Mouse (Mus musculus) layer of hippocampus, adult 8-10 months (tissue): ENCODE results near the gene Slc47a2. TPM values are rescaled to one million over a fixed set of nuclear protein-coding genes. Genes with fewer than 3 reads are reported as not detected.

Experiments
- DNase-seq, 2 experiments: peaks; one replicate each; pipeline ENCODE4 v3.0.0; 2022; ENCODE audit warnings: low spot score in 2 of 2
- total RNA-seq, 4 experiments: library from RNA; stranded (reverse); gene quantifications; 2 replicates each; pipeline ENCODE4 v1.2.4; 2022

The Slc47a2 gene
- total RNA-seq, 4 experiments from 2014 or later = 0.31 to 0.39 (median 0.32) TPM; not detected in 1

DNA sequence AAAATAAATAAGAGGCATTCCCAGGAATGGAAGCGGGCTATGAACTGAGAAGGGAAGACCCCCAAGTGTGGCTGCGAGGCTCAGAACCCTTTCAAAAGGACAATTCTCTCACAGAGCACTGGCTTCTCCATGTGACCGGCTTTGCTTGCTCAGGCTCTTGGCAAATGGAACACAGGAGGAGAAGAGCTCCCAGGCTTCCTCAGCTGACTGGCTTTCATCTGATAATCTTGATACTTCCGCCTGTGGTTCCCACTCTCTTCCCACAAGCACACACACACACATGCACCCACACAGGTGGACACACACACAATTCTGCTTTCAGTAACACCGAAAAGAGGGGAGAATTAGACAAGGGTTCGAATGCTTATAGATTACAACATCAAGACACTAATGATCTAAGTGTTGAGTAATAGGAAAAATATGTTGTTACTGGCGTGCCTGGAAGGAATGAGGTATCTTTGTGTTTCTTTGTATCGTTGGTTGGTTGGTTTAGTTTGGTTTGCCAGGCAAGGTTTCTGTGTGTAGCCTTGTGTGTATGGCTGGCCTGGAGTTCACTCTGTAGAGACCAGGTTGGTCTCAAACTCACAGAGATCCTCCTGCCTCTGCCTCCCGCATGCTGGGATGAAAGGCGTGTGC is 59.1 kb downstream of the Slc47a2 start:
- DNase-seq = no peak

DNA sequence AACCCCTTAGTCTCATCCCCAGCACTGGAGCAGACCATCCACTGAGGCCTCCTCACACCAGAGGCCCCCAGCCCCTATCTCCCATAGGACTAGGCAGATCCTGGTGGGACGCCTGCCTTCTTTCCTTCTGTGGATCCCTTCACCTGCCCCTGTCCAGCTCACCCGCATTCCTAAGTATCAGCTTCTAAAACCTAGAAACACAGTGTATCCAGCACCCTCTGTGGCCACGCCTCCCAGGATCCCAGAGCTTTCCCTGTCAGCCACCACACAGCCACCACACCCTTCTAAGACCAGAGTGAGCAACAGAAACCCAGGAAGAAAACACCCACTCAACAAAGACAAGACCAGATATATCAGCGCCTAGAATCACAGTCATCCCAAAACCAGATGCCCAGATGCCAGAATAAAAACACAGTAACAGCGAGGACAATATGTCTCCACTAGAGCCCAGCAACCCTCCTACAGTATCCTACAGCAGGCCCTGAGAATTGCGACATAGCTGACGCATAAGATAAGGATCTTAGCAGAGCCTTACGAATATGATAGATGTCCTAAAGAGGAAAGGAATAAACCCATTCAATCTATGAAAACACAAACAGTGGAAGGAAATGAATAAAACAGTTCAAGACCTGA is 64.1 kb downstream of the Slc47a2 start:
- DNase-seq = no peak

DNA sequence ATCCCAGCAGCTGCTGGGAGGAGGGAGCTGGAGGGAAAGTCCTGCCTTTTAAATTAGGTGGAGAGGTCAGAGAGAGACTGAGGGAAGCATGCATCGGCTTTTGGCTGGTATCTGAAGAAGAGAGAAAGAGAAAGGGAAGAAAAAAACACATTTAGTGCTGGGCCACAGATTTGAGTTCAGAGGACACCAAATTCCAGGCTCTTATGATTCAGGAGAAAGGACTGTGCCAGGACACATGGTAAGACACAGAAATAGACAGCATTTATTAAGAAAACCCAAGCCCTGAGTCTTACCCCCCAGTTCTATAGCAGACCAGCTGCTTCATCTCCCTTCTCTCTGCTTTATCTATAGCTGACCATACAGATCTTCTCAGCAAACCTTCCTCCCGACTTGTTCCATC is 64.7 kb downstream of the Slc47a2 start:
- no peak for DNase-seq

DNA sequence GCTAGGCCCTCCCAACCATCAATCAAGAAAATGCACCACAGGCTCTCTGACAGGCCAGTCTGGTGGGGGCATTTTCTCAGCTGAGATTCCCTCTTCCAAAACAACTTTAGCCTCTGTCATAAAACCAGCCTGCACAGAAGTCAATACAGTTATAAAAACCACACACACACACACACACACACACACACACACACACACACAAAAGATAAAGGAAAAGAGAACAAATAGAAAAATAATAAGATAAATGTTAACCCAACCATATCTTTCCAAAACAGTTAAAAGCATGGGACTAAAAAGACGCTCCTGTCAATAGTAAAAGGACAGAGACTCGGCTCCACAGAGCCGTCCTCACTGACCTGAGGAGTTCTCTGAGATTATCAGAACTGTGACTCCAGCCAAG is 66.2 kb downstream of the Slc47a2 start:
- DNase-seq = no peak

DNA sequence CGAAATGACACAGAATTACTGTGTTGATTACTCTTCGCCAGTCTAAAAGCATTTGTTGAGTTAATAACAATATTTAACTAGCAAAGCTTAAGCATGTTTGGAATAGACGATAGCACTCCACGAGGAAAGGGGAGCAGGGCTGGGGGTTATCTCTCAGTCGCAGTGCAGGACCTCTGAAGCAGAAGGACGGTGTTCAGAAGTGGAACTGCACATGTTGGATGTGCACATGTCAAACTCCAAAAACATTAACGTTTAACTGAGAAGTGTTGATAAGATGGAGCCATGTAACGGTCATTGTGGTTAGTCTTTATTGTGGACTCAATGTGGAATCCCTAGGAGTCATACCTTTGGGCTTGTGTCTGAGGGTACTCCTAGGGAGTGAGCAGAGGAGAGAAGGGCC is 67.6 kb downstream of the Slc47a2 start:
- no peak for DNase-seq

DNA sequence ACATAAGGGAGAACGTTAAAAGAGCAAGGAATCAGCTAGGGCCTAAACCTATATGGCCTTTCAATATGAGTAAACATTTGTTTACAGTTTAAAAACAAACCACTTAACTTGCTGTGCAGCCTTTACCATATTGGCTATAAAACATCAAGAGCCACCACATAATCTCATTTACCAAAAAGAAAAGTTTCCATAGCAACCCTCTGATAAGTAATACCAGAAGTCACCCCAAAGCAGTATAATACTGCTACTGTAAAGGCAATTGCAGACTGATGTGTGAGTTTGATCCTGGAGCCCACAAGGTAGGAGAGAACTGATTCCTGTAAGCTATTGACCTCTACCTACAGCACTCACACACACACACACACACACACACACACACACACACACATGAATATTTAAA is 68.2 kb downstream of the Slc47a2 start:
- DNase-seq = no peak

DNA sequence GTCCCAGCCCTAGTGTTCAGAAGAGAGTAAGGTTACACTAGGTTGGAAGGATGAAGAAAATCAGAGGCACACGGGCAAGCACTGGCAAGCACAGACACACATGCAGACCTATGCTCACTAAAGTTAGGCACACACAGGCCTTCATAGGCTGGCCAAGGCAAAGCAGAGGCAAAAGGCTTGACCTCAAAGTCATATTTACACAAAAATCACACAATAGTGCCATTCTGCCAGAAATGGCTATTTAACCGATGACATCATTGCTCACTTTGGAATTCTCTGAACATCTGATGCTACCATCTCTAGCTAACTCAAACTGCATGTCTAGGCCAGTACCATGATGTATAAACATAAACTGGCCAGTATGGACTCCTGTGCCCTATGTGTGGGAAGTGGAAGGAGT is 68.7 kb downstream of the Slc47a2 start:
- no peak for DNase-seq

DNA sequence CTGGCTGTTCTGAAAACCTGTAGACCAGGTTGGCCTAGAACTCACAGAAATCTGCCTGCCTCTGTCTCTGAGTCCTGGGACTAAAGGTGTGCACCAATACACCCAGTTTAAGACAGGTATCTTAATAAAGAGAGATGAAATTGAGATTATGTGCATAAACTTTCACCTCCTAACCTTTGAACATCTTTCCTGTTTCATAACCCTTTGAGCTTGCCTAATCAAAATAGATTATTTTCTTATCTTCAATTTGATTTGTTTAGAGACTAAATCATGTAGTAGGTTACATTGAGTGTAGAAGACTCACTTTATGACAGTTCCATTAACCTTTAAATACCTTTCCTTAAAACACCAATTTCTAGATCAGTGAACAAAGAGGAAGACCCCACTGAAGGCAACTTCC is 71.0 kb downstream of the Slc47a2 start:
- DNase-seq = no peak

DNA sequence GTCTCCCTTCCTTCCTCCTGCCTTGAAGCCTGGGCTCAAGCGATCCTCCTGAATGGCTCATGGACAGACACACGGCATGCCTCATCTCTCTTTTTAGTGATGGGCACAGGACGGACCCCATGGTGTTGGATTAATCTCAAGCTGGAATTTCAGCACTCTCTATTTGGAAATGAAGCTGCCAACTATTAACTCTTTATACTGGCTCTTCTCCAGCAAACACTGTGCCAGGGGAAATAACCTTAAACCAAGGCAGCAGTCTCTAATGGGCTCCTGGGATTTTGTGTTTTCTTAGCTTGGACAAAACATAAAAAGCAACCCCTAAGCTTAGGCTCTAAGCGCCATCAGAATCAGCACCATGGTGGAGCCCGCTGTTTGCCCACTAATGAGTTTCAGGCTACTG is 72.3 kb downstream of the Slc47a2 start:
- no peak for DNase-seq

DNA sequence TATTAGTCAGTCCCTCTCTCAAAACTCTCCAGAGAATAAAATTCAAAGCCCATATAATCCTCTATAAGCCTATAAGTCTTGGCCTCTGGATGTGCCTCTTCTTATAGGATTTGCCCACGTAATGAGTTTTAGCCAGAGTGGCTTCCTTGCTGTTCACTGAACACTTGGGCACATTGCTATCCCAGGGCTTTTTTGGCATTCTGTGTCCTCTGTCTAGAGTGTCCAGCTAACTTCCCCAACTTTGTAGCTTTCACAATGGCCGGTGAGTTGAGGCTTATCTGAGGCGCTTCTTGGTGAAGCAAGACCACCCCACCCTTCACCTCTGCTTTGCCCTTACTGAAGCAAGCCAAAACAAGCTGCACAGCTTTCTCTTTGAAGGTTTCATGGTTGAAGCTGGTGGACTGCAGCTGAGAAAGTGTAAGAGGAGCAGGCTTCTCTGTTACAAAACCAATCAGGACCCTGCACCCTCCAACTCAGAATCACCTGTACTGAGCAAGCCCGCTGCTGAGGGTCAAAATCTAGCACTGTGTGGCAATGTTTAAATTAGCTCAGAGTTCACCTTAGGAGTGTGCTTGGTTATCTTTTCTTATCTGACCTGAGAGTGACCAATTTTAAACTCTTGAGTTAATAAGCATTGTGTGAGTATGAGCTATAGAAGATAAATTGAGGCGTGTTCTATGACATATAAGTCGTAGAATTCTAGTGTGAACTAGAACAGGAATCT is 73.9 kb downstream of the Slc47a2 start:
- DNase-seq = no peak

DNA sequence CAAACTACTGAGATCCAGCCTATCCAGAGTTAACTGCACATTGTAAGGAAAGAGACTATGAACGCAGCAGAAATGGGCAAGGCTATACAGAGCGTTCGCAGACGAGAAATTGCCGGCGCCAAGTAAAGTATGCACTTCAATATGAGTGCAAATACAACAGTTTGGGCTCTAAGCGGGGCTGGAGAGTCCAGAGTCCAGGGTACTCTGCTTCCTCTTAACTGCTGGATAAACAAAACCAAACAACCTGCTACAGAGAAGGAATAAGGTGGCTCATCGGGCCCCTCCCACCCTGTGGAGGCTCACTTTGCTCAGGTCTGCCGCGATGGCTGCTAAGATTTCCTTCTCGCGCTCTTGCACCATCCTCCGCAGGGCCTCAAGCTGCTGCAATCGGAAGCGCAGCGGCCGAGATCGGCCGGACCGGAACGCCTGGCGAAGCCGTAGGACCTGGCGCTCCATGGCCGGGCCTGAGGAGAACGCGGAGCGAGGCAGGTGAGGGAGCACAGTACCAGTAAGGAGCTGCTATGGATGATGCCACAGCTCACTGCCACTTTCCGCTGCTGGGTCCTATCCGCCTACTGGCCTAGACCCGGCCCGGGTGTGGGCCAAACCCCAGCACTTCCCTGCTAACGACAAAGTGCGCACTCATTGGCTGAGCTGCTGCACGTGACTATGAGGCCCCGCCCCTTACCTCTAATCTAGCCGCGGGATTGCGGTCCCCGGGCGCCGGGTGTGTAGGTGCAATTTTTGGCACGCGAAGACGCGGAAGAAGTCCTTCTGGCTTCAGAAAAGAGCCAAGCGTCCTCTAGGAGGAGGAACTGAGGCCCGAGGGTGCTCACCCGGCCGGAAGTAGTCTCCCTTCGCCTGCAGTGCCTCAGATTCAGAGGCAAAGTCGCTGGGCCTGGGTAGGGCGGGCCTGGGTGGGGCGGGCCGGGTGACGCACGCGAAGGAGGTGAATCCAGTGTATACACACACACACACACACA is 75.8 kb downstream of the Slc47a2 start, which contains the start of gene Aldh3a2:
Gene Aldh3a2 (minus strand): TSS at position 914 of the 983 bp plus-strand sequence.
- DNase-seq = peak; percentile 88 to 91

DNA sequence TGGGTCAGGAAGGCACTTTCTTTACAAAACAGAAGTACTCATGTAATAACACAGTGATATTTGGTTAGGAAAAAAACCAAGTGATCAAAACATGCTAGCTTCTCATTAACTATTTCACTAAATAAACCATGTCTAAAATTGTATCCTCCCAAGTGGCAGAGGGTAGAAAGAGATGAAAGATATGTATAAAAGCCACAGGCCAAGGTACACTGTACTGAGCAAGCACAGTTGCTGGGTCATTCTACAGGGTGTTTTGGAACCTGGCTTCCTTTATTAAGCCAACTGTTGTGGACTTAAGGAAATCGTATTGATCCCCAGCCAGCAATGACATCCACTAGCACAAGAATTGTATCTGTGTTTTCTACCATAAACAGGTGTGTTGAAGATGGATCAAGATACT is 78.8 kb downstream of the Slc47a2 start:
- DNase-seq = no peak

DNA sequence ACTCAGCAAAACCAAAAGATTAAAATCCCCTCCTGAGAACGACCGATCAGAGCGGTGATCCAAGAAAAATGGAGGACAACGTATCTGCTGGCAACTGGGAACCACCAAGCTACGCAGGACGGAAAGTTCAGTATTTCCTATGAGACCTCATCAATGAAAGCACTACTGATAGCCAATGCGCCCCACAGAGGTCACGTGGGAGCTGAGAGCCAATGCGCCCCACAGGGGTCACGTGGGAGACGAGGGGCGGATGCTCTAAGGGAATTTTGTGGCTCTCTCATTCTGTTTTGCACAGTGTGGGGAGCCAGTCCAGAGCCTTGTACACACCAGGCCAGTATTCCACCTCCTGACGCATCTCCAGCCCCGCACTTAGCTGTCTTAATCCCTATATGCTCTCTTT is 80.1 kb downstream of the Slc47a2 start:
- DNase-seq = no peak

DNA sequence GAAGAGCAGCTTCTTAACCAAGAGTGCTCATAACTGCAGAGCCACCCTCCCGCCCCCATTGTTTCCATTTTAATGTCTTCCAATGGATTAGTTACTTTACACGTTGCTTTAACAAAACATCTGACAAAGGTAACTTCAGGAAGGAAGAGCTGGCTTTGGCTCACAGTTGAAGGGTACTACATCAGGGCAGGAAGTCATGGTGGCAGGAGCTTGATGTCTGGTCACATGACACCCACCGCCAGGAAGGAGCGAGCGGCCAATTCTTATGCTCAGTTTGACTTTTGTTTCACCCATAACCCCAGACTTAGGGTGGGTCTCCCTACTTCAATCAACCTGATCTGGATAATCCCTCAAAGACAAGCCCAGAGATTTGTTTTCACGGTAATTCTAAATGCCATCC is 83.6 kb downstream of the Slc47a2 start:
- DNase-seq = no peak

DNA sequence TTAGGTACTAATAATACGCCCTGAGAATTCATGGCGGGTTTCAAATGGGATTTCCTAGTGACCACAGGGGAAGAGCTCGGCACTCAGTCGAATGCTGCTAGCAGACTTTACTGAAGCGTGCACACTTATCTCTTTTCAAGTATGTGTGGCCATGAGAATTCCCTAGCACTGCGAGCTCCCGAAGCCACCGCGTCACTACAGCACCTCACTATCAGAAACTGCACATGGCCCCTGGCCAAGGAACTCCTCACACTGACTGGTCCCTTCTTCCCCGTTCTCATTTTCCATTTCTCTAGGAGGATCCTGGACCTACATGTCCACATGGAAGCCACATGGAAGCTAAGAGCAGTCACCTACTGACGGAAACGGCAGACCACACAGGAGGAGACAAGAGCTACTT is 89.9 kb downstream of the Slc47a2 start:
- no peak for DNase-seq

DNA sequence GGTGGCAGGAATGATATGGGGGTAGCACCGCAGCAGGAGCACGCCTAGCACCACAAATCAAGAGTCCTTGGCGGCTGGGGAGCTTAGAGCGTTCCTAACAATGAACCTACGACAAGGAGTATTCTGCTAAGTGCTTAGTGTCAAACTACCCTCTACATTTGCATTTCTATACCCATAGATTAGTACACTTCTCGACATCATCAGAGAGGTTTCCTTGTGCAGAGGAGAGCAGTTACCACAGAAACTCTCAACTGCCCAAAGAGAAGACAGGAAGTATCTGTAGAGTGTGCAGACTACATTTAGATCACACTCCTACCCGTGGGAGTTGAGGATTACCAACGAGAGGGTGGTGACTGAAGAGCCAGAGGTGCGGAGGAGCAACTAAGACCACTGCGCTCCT is 90.9 kb downstream of the Slc47a2 start:
- DNase-seq = no peak

Other genes starting within 250 kb of the Slc47a2 start
- gene Tnfrsf13b, start 216.1 kb downstream of the Slc47a2 start, total RNA-seq = 1 to 10 TPM; 2.3 to 3.2 (median 2.8) TPM
- gene Usp22, start 167.8 kb downstream of the Slc47a2 start, total RNA-seq = 100 to 1,000 TPM; 195 to 218 (median 201) TPM
- 1 to 10 TPM in 3 of 4 experiments, under 1 TPM in 1; 0.72 to 2.1 (median 1.5) TPM for gene Aldh3a1, start 135.3 kb downstream of the Slc47a2 start, total RNA-seq
- gene Aldh3a2, start 75.4 kb downstream of the Slc47a2 start, total RNA-seq = 10 to 100 TPM; 60.4 to 66.4 (median 61.1) TPM
- 1 to 10 TPM; 1.3 to 2.1 (median 1.5) TPM for gene Slc47a1, start 35.5 kb upstream of the Slc47a2 start, total RNA-seq
- gene Rnf112, start 111.3 kb upstream of the Slc47a2 start, total RNA-seq = 100 to 1,000 TPM; 373 to 488 (median 430) TPM
- gene Mfap4, start 142.6 kb upstream of the Slc47a2 start, total RNA-seq = 1 to 10 TPM; 5.1 to 7.5 (median 5.6) TPM
- gene Mapk7, start 151.5 kb upstream of the Slc47a2 start, total RNA-seq = 10 to 100 TPM; 27.1 to 28.8 (median 28.2) TPM
- gene B9d1, start 162.3 kb upstream of the Slc47a2 start, total RNA-seq = 10 to 100 TPM; 43.1 to 52.1 (median 47.2) TPM
- gene Epn2, start 236.8 kb upstream of the Slc47a2 start, total RNA-seq = 100 to 1,000 TPM; 123 to 157 (median 152) TPM